Mouse (Mus musculus) urinary bladder, adult 18-20 months (tissue): ENCODE measurements at regions not wholly inside any gene's neighbourhood (a gene's known extent, or its start where the extent isn't known, plus 50 kb on each side); places are given as distances from the start of the nearest gene placed in this dataset.

Experiments used
- DNase-seq, 2 experiments: peaks; one replicate each; pipeline ENCODE4 v3.0.0; 2022; ENCODE audit warnings: low spot score in 2 of 2, mixed read lengths in 2 of 2

- no peak for DNase-seq
Observed at GRCm38 (mm10) chr12:26244701-26245100, 170.4 kb downstream of the Rnf144a start.

GRCm38 (mm10) chr12:26227557-26228020 is 187.5 kb downstream of the Rnf144a start:
- no peak for DNase-seq

GRCm38 (mm10) chr12:26226363-26226762 is 188.7 kb downstream of the Rnf144a start:
- no peak for DNase-seq

- DNase-seq: no peak
Observed at GRCm38 (mm10) chr12:26212447-26212846, 202.6 kb downstream of the Rnf144a start.

DNA sequence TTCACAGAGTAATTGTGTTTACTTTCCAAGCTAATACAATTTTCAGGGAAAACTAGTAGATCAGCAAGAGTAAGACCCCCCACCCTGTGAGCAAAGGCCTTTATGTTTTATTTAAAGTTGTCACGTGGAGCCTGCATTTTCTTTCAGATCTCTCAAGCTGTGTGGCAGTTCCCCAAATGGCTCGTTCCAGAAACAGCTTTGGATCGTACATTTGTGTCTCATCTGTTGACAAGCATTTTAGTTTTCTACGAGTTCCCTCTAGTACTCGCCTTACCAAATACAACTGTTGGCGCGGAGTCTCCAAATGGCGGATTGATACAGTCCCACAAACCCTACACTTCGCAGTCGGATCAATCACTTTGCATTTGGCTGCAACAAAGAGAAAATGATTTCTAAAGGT is 203.6 kb downstream of the Rnf144a start:
- DNase-seq: no peak

DNA sequence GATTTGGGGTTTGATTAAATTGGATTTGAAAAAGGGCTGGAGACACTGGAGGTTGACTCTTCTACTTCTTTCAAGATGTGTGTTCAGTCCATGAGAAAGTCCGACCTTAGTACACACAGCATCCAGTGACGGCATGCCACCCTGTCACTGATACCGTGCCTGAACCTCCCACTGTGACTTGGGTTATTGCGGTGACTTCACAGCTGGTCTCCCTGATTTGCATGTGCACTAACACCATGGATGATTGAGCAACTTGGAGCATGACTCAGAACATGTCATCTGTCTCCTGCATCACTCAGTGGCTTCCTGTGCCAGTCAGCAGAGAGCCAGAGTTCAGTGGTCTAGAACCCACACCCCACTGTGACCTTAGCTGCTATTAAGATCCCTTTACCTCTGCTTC is 208.3 kb downstream of the Rnf144a start:
- DNase-seq: no peak

DNA sequence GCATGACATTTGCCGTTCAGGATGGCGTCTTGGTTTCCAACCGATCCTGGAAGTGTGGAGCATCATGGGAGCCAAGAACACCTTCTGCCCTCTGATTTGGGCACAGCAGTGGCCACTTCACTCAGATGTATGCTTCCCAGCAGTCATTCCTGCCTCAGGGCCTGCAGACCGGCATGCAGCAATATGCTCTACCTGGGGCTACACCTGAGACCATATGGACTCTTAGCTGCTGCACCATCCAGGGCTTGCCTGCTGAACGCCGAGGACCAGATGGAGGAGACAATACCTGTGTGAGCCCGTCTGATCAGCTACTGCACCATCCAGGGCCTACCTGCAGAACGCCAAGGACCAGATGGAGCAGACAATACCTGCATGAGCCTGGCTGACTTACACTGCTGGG is 209.0 kb downstream of the Rnf144a start:
- DNase-seq: no peak

DNA sequence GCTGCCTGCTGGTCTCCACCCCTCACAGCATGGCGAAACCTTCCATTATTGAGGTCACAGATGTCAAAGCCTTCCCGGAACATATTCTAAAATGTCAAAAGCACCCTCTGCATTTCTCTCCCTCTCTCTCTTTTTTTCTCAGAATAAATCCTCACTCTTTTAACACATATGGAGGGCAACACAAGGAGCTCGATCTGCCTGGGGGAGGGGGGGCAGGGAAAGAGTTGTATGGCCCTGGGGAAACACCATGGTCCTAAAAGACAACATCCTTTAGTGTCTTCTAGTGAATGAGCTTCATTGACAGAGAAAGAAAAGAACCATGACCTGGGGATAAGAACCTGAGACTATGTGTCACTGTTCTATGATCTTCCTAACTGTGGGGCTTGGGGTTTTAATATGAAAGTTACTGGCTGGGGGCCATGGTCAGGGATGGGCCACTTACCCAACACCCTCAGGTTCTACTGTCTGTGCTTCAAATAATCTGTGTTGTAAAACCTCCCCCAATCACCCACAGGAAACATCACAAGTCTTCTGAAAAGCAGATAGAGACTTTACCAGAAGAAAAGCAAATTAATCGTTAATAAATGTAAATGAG is 223.0 kb downstream of the Rnf144a start:
- DNase-seq: no peak

DNA sequence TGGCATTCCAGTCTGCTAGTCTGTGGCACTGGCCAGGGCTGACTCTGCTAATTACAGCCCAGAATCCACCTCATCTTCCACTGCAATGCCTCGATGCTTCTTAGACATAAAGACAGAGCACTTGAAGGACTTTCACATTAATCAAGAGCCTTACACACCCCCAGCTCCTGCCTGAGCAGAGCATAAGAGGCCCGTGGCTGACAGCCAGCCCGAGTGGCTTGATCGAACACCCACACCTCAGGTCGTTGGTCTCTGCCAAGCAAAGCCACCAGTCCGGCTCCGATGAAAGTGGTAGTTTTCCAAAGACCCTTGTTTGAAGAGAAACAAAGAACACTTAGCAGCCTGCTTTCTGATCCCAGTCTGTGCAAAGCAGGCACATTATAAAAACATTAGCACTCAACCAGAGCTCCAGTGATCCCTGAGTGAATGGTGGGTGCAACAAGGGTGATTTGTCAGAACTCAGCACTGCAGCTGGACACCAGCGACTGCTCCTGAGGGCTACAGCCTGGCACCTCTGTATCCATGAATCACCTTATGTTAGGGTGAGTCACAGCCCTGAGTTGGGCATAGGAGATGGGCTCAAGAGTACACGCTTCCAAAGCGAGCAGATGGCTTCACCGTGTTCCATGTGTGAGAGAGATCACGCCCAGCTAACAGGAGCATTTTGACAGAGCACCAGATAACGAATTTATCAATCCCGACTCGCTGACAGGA is 223.6 kb downstream of the Rnf144a start:
- no peak for DNase-seq

GRCm38 (mm10) chr12:26188996-26189395 is 226.1 kb downstream of the Rnf144a start:
- DNase-seq: no peak

DNA sequence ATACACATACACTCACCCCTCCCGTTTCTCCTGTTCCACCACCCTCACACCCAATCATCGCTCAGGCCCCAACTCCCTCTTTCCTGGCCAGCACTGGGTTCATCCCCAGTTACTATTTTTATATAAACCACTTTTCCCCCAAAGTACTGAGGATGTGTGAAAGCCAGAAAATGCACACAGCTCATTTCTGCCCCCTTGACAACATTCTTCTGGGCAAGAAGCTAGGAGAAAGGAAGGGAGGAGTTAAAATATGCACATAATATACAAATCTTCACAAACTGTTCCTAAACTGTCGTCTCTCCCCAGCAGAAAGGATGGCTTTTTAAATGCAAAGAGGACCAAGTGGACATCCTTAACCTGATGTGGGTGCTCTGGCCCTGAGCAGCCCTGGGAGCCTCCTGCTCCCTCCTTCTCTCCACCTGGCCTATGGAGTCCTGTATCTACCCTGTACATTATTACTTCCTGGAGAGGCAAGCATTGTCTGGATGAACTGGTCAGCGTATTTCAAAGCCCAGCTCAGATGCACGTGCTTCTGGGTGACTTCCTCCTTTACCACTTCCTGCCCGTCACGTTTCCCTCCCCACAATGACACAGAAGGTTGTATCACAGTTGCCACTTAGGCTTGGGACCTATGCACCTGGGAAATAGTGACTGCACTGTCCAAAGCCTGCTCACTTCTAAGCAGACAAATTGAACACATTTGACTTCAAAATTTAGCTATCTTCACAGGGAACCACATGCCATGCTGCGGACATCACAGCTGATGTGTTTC is 227.8 kb downstream of the Rnf144a start:
- no peak for DNase-seq

GRCm38 (mm10) chr12:26184701-26185460 is 230.2 kb downstream of the Rnf144a start:
- no peak for DNase-seq

GRCm38 (mm10) chr12:26183021-26183420 is 232.0 kb downstream of the Rnf144a start:
- DNase-seq: no peak

- no peak for DNase-seq
Observed at GRCm38 (mm10) chr12:26180846-26181245, 234.2 kb downstream of the Rnf144a start.

DNA sequence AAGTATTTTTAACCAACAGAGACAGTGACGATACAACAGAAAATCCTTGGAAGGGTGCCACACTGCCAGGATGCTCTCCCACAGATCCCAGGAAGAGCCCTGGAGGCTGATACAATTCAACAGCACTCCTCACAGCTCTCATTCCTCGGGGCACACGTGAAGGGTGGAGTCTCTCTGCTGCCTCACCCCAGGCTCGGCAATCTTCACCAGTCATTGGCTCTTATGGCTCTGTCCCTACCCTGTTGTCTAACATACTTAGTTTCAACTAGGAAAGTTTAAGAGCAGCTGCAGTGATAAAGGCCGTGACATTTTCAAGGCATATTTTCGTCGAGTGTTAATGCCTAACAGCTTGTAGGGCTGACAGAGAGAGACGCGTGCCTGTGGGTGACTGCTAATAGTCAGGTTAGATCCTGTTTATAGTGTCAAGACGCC is 238.8 kb downstream of the Rnf144a start:
- DNase-seq: no peak

DNA sequence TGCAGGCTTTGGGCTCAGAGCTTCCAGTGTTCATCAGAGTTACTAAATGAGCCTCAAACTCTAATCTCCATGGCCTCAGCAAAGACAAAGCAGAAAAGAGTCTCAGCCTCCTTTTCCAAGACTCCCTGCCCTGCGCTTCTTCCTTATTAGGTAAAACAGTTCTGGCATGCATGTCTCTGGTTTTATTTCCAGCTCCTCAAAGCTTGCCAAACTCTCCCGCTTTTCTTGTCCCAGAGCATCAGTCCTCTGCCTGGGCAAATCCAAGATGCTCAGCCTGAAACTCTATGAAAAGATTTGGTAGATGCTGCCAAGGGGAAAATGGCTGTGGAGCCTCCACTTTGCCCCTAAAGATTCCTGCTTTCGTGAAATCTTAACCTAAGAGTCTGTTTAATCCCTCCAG is 251.6 kb downstream of the Rnf144a start:
- DNase-seq: no peak

GRCm38 (mm10) chr12:26160861-26161615 is 254.0 kb downstream of the Rnf144a start:
- no peak for DNase-seq

- DNase-seq: no peak
Observed at GRCm38 (mm10) chr12:26152992-26153391, 262.1 kb downstream of the Rnf144a start.

DNA sequence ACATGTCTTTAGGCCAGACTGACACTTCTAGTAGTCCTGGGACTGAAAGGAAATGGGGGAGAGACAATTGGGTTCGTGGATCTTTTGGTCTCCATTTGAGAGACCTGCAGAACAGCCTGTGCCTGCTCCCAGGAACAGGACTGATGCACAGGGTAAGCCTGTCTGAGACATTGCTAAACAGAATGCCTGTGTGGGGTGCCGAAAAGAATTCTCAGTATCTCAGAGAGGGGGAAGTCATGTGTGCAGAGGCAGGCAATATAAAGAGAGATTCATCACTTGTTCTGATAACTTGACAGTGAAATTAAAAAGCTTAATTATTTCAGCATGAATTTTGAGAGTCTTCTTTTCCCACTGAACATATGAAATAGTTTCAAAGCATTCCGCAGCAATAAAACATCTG is 268.7 kb downstream of the Rnf144a start:
- no peak for DNase-seq

- DNase-seq: no peak
Observed at GRCm38 (mm10) chr12:26145085-26145714, 269.9 kb downstream of the Rnf144a start.

- DNase-seq: no peak
Observed at GRCm38 (mm10) chr12:26144616-26145015, 270.4 kb downstream of the Rnf144a start.
